ENCODE assay signal across 12 mouse cellular contexts in the genomic region with DNA sequence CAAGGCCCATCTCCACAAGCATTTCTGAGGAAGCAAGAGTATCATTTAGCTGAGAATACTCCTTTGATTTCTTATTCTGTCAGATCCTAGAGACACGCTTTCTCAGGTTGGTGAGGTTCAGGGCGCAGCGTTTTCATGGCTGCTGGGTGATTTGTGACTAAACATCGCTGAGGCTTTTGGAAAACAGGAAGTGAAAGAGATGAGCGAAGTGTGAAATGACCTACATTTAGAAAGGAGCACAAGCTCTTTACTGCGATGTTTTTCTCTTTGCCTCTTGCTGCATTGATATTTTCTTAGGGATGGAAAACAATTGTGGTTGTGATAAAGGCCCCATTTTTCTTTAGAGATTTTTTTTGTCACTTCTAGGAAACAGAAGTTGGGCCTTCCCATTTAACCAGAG.
"Had no signal": no experiment of that assay in that cellular context is flagged by ENCODE, and none has a peak within 500 bp of the region (broad histone marks: within the 10 kb centered on the region; RNA-seq: fewer than 3 reads in every experiment).

No protein-coding gene starts in this region.

- DNase-seq: kidney, adult 2 months; kidney, postnatal 25 days; layer of hippocampus, adult 9-11 months; layer of hippocampus, postnatal 36 days; lung, embryonic 14.5 days; lung, postnatal 10 days; lung, postnatal 4 days; right cerebral cortex, adult 18-20 months; right cerebral cortex, postnatal 25 days; thymus, postnatal 25 days had no signal

- ATAC-seq: liver, embryonic 12.5 days; midbrain, embryonic 16.5 days had no signal
